Mouse (Mus musculus) lung, adult 2 months (tissue): ENCODE results near the gene Hopx.

Experiments used
- CTCF ChIP-seq: fragments of 200-500 bp; IDR thresholded peaks from 2 replicates; pipeline ENCODE4 v1.5.1; 2011; ENCODE audit warnings: mild to moderate bottlenecking, low read length, control low read depth; ENCODE audit not compliant: insufficient read depth
- POLR2A ChIP-seq: fragments of 200-500 bp; IDR thresholded peaks from 2 replicates; pipeline ENCODE4 v1.6.1; 2011; ENCODE audit warnings: low read depth, mild to moderate bottlenecking, control low read depth, low read length, borderline replicate concordance; ENCODE audit errors: extremely low read depth

- no peak for TF ChIP-seq CTCF
- TF ChIP-seq POLR2A: no peak
These were observed 2.9 kb downstream of the Hopx start for GRCm38 (mm10) chr5:77112066-77112465.
